Mouse (Mus musculus) neural tube, embryonic 11.5 days (tissue): ENCODE results near the gene Dhdds. TPM values are rescaled to one million over a fixed set of nuclear protein-coding genes. Genes with fewer than 3 reads are reported as not detected.
A peak's percentile ranks its signal among the peaks of the same experiment; 100 is the strongest.

Source experiments
- ATAC-seq: fragments of 200-750 bp; cut with Nextera tagmentation; 2 replicates; pipeline ENCODE4 v1.8.0; 2017; ENCODE audit warnings: moderate number of reproducible peaks, mild to moderate bottlenecking, moderate TSS enrichment, moderate library complexity; ENCODE audit not compliant: insufficient read depth, low FRiP score, low TSS enrichment
- DNase-seq: peaks from one replicate; pipeline ENCODE4 v3.0.0-alpha.2; 2015; ENCODE audit warnings: low spot score
- H3K27ac ChIP-seq: fragments of 300-500 bp; sonication (generic); 2 replicates; pipeline ENCODE4 v1.5.1; 2014; ENCODE audit warnings: low read depth, mild to moderate bottlenecking, low read length
- H3K27me3 ChIP-seq: fragments of 300-500 bp; sonication (generic); 2 replicates; pipeline ENCODE4 v1.6.1; 2014; ENCODE audit warnings: mild to moderate bottlenecking, low read length, mixed read lengths; ENCODE audit not compliant: control insufficient read depth, insufficient read depth
- H3K36me3 ChIP-seq: fragments of 300-500 bp; sonication (generic); 2 replicates; pipeline ENCODE4 v1.6.1; 2014; ENCODE audit warnings: mild to moderate bottlenecking, low read length, moderate library complexity, mixed read lengths; ENCODE audit not compliant: control insufficient read depth, insufficient read depth
- H3K4me1 ChIP-seq: fragments of 300-500 bp; sonication (generic); 2 replicates; pipeline ENCODE4 v1.6.1; 2014; ENCODE audit warnings: low read length, mixed read lengths; ENCODE audit not compliant: control insufficient read depth, insufficient read depth
- H3K4me2 ChIP-seq: fragments of 300-500 bp; sonication (generic); 2 replicates; pipeline ENCODE4 v1.6.1; 2014; ENCODE audit warnings: low read depth, mild to moderate bottlenecking, moderate library complexity
- H3K4me3 ChIP-seq: fragments of 300-500 bp; sonication (generic); 2 replicates; pipeline ENCODE4 v1.5.1; 2014; ENCODE audit warnings: low read depth, low read length
- H3K9ac ChIP-seq: fragments of 300-500 bp; sonication (generic); 2 replicates; pipeline ENCODE4 v1.6.1; 2014; ENCODE audit warnings: mild to moderate bottlenecking, low read length
- H3K9me3 ChIP-seq: fragments of 300-500 bp; sonication (generic); 2 replicates; pipeline ENCODE4 v1.6.1; 2016; ENCODE audit warnings: low read length; ENCODE audit not compliant: control insufficient read depth
- WGBS: fragments of 180-500 bp; shearing (Covaris S2); extraction: QIAGEN DNeasy Blood & Tissue Kit; methylation state at CpG from one replicate; pipeline ENCODE4 v1.1.7; 2014; 5-methylcytosine and 5-hydroxymethylcytosine counted together
- polyA plus RNA-seq: library from polyadenylated mRNA; unstranded; fragments of >200 nt; fragmentation: Nextera tagmentation; extraction: Ambion mirVana; gene quantifications from 2 replicates; pipeline ENCODE4 v1.2.1, GENCODE M21; 2014

Dhdds gene
- 40.6 and 42.1 TPM in 2 replicates for polyA plus RNA-seq

DNA sequence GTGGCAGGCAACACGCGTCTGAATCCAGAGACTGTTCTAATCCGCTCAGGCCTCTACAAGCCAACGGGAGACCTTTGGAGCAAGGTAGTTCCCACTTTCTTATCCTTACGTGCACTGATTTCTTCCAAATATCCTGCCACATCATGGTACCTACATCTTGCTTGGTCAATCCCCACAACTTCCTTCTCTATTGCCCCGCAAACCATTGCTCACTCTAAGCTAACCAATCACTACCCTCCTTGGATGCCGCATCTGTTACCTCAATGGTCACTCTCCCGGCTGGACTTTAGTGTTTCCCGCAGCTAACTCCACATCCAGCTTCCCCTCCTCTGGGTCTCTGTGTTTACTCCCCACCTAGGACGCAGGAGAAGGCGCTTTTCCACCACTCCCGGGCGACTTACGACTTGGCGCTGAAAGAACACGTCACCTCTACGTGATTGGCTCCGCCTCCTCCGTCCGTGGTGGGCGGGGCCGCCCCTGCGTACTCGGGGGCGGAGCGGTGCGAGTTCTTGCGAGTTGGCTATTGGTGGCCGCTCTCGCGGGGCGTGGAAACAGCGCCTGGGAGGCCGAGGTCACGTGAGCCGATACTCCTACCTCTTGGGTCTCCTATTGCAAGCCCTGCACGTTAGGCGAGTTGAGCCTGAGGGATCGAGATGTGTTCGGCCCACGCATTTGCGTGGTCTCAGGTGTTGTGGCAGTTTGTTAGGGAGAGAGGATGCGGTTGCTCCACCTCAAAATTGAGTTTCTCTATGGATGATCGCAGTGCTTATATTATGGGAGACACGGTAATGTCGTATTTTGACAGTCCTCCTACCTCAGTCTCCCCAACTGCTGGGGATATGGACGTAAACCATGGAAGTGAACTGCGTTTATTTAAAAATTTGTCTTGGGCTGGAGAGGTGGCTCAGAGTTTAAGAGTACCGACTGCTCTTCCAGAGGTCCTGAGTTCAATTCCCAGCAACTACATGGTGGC is at the start of gene Dhdds:
Gene Dhdds, minus strand, starts transcription at position 453 of the 973 bp plus-strand sequence.
- peak within 1 kb of the TSS; percentile 68 for H3K4me3 ChIP-seq
- H3K36me3 ChIP-seq, result no peaks in the 10 kb centered on the region; the same call in none of the 2 replicates
- no peaks in the 10 kb centered on the region for H3K27me3 ChIP-seq
- H3K4me1 ChIP-seq, result peaks cover 5% of the 10 kb centered on the region; the same call in 1 of the 2 replicates
- H3K9ac ChIP-seq, result peak within 1 kb of the TSS; percentile 71
- ATAC-seq (peak; percentile 95), DNase-seq (peak; percentile 100)
- H3K27ac ChIP-seq, result no peak within 1 kb of the TSS
- no peaks in the 10 kb centered on the region for H3K9me3 ChIP-seq
- peak within 1 kb of the TSS; percentile 86 for H3K4me2 ChIP-seq
- WGBS, result under 1% methylated on average over 49 of the region's 49 CpGs

DNA sequence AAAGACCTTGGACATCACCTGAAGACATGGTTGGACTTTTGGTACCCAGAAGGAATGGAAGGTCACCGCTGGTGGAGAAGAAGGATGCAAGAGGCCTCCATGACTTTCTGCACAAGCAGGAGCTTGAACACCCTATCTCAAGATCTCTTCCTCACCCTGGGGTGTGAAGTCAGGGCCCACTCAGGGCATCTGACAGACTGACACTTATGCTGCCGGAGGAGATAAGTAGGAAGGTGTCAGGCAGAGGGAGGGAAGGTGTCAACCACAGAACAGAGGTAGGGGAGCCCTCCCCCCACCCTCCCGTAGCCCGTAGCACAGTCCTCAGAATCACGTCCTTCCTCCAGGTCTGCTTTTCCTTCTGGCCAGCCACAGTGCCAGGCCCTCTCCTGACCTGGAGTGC is 46.9 kb upstream of the Dhdds start:
- Histone ChIP-seq H3K4me1 (no peaks in the 10 kb centered on the region), H3K27ac (no peak overlapping the region), H3K9ac (no peak overlapping the region), H3K27me3 (no peaks in the 10 kb centered on the region), H3K4me3 (no peak overlapping the region), H3K36me3 (no peaks in the 10 kb centered on the region), H3K4me2 (no peak overlapping the region), H3K9me3 (no peaks in the 10 kb centered on the region)
- ATAC-seq (no peak), DNase-seq (no peak)
- WGBS, result 58% methylated on average over 5 of the region's 5 CpGs

DNA sequence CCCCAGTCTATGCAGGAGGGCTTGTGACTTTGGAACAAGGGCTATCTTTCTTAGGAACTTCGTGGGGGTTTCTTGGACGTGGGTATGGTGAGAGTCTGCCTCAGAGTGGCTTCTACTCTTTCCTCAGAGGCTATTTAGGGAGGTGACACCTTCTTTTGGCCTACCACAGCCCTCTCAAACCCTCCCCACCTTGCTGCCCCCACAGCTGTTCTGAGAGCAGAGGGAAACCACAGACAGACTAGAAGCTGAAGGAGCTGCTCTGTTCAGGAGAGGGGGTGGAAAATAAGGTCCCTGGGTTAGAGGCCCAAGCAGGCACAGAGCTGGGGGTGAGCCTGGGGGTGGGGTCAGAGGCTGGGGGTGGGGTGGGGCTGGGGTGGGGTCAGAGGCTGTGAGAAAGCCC is 42.3 kb upstream of the Dhdds start:
- H3K9me3 ChIP-seq, result no peaks in the 10 kb centered on the region
- no peaks in the 10 kb centered on the region for H3K27me3 ChIP-seq
- 72% methylated on average over 2 of the region's 2 CpGs for WGBS
- H3K27ac ChIP-seq, result no peak overlapping the region
- H3K4me2 ChIP-seq, result no peak overlapping the region
- H3K36me3 ChIP-seq, result no peaks in the 10 kb centered on the region
- no peaks in the 10 kb centered on the region for H3K4me1 ChIP-seq
- no peak for ATAC-seq
- no peak overlapping the region for H3K9ac ChIP-seq
- DNase-seq, result no peak
- no peak overlapping the region for H3K4me3 ChIP-seq

DNA sequence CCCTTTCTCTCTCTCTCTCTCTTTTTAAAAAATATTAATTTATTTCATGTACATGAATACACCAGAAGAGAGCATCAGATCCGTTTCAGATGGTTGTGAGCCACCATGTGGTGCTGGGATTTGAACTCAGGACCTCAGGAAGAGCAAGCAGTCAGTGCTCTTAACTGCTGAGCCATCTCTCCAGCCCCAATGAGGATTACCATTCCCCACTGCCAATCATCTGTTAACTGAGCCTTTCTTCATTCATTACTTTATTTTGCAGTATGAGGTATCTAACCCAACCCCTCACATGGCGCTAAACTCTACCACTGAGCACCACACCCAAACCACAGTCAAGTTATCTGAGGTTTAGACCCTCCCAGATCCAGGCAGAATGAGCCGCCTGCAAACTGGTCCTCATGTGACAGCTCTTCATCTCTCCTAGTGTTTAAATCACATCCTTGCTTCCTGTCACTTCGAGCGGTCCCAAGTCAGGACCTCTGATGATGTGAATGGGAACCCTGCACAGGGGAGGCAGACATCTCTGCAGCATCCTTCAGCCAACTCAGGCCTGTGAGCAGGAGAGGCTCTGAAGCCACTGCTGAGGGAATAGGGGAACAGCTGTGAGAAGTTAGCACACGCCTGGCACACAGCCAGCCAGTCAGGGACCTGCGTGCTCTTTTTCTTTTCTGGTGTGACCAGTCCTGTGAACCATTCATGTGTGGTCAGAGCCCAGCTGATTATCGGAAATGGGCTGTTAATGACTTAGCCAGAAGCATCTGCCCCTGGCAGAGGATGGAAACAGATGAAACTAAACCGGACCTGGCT is 40.8 kb upstream of the Dhdds start:
- H3K9ac ChIP-seq, result no peak overlapping the region
- H3K36me3 ChIP-seq, result no peaks in the 10 kb centered on the region
- ATAC-seq, result no peak
- H3K4me2 ChIP-seq, result no peak overlapping the region
- H3K27ac ChIP-seq, result no peak overlapping the region
- H3K4me1 ChIP-seq, result no peaks in the 10 kb centered on the region
- 57% methylated on average over 9 of the region's 9 CpGs for WGBS
- H3K9me3 ChIP-seq, result no peaks in the 10 kb centered on the region
- no peak overlapping the region for H3K4me3 ChIP-seq
- no peaks in the 10 kb centered on the region for H3K27me3 ChIP-seq
- DNase-seq, result peak; percentile 48

DNA sequence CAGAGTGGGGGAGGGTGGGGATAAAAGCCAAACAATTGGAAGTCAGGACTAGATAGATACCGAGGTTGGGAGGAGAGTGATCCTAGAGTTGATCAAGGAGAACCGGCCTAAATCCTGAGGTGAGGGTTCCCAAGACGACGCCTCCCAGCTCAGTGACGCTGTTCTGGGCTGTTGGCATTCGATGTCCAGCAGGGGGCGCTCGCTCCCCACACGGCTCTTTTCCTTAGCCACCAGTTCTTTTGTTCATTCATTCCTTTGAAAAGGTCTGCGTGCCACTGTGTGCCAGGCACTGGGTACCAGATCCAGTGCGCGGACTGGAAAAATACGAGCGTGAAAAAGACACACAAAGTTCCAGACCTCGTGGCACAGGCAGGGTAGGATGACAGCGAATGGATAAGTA is 35.2 kb upstream of the Dhdds start:
- no peak for ATAC-seq
- H3K36me3 ChIP-seq, result no peaks in the 10 kb centered on the region
- H3K9me3 ChIP-seq, result no peaks in the 10 kb centered on the region; the same call in 1 of the 2 replicates
- H3K4me1 ChIP-seq, result no peaks in the 10 kb centered on the region
- no peak overlapping the region for H3K4me2 ChIP-seq
- H3K27ac ChIP-seq, result no peak overlapping the region
- no peak overlapping the region for H3K9ac ChIP-seq
- WGBS, result 4% methylated on average over 16 of the region's 16 CpGs
- H3K4me3 ChIP-seq, result no peak overlapping the region
- H3K27me3 ChIP-seq, result no peaks in the 10 kb centered on the region
- peak; percentile 86 for DNase-seq

DNA sequence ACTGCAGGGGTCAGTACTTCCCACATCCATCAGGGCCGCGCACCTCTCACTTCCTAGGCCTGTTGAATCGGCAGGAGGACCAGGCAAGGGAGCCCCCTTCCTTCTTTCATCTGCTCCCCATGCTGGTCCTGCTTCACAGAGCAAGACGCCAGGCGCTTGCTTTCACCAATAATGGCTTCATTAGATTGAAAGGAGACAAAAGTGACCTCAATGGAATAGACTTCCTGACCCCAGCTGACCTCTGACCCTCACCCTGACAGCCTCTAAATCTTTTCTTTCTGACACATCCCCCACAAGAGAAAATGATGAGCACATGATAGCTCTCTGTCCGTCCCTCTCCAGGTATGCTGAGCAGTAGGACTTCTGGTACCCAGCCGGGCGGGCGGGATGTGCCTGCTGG is 25.1 kb upstream of the Dhdds start:
- Histone ChIP-seq H3K4me2 (no peak overlapping the region), H3K9me3 (no peaks in the 10 kb centered on the region), H3K4me1 (no peaks in the 10 kb centered on the region), H3K27me3 (no peaks in the 10 kb centered on the region), H3K9ac (no peak overlapping the region), H3K27ac (no peak overlapping the region), H3K4me3 (no peak overlapping the region), H3K36me3 (no peaks in the 10 kb centered on the region)
- no peak for ATAC-seq
- DNase-seq, result no peak
- 34% methylated on average over 9 of the region's 9 CpGs for WGBS

DNA sequence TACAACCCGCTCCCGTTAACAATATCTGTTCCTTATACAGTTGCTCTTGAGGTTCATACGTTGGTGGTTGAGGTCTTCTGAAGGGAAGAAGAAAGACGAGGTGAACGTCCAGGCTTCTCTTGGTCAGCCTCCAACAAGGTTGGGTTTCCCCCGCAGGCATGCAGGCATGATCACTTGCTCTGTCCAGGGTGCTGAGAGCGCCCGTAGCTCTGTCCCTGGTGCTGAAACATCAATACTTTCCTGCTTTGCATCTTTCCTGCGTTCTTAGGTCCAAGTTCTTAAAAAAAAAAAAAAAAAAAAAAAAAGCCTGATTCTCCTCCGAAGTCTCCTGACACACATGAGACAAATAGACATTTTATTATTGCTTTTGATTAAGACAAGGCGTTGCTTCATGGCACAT is 19.9 kb upstream of the Dhdds start:
- 5% methylated on average over 11 of the region's 11 CpGs for WGBS
- Histone ChIP-seq H3K4me3 (no peak overlapping the region), H3K4me2 (peak overlapping the region; percentile 70), H3K27me3 (no peaks in the 10 kb centered on the region), H3K9me3 (no peaks in the 10 kb centered on the region), H3K27ac (no peak overlapping the region), H3K36me3 (no peaks in the 10 kb centered on the region), H3K4me1 (peaks cover 35% of the 10 kb centered on the region), H3K9ac (no peak overlapping the region)
- ATAC-seq, result no peak
- peak; percentile 77 for DNase-seq

DNA sequence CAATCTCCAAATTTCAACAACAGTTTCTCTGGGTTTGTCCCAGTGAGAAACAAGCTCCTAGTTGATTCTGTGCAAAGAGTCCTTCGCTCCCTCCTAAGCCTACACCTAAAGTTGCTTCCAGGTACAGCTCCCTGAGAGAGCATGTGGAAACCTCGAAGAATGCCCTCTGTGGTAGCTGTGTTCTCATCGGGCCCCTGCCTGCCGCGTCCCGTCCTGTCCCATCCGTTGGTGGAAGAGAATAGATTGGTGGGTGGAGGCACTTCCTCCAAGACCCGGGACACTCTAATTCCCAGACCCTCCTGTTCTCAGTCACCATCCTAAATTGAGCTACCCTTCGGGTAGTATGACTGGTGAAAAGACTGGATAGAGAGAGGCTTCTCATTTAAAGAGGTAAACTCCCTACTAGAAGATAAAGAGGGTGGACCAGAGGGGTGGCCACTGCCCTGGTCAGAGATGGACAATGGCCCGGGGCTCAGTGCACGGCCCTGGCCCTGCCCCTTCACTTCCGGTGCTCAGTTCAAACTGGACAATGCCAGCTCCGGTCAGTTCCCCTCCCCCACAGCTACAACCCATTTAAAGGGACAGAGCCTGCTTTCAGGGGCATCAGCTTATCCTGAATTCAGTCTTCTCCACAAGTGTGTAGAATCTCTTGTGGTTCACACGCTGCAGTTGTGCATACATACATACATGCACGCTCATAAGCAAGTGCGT is 19.1 kb upstream of the Dhdds start:
- WGBS, result 2% methylated on average over 16 of the region's 16 CpGs
- Histone ChIP-seq H3K36me3 (no peaks in the 10 kb centered on the region), H3K4me3 (peak overlapping the region; percentile 11), H3K27me3 (no peaks in the 10 kb centered on the region), H3K27ac (peak overlapping the region; percentile 85), H3K4me1 (peaks cover 36% of the 10 kb centered on the region), H3K4me2 (peak overlapping the region; percentile 70), H3K9ac (peak overlapping the region; percentile 31; the same call in 1 of the 2 replicates), H3K9me3 (no peaks in the 10 kb centered on the region)
- peak; percentile 74 for DNase-seq
- ATAC-seq, result peak; percentile 48; the same call in 1 of the 2 replicates
